Mouse (Mus musculus): Measurements from ENCODE around the gene Pkhd1.

DNA sequence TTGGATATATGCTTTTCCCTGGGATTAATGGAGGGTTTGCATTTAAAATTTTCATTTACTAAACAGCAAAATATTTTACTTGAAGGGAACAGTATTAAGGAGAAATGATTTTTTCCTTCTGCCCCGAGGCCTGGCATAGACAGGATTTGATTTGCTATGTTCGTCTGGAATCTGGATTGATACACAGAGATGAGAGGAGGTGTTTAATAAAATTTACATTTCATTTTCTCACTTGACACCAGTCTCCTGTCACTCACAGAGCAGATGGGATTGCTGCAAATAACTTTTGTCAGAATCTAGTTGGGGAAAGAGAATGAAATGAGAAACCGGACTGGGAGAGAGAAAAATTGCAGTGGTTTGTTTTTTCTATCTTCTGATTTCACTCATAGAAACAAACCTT, 578.5 kb downstream of the Pkhd1 start:
- TF ChIP-seq CTCF (IDR thresholded peaks at IDR 0.05; ENCODE audit: low read depth, low read length) (no peak), EP300 (IDR thresholded peaks at IDR 0.05; ENCODE audit: insufficient read depth, low read depth, low read length) (no peak), POLR2A (IDR thresholded peaks at IDR 0.05; ENCODE audit: insufficient read depth, low read length) (no peak)
